Mouse (Mus musculus) E14TG2a.4 (cell line): Measurements from ENCODE around the gene Gmds.

Experiments
- CTCF ChIP-seq: conservative IDR thresholded peaks from 2 replicates; pipeline ENCODE4 v1.5.1; 2014; ENCODE audit warnings: low read length
- POU5F1 ChIP-seq: IDR thresholded peaks from 2 replicates; pipeline ENCODE4 v1.6.1; 2014; ENCODE audit warnings: low read length, borderline replicate concordance

GRCm38 (mm10) chr13:32167806-32168205, 170.7 kb downstream of the Gmds start:
- no peak for TF ChIP-seq CTCF
- no peak for TF ChIP-seq POU5F1
